Mouse (Mus musculus) heart, embryonic 10.5 days (tissue): ENCODE results near the gene Slc12a7. TPM values are rescaled to one million over a fixed set of nuclear protein-coding genes. Genes with fewer than 3 reads are reported as not detected.

Experiments
- DNase-seq: peaks from one replicate; pipeline ENCODE4 v3.0.0-alpha.2; 2017; ENCODE audit warnings: low spot score
- H3K27ac ChIP-seq: fragments of 300-500 bp; sonication (generic); 2 replicates; pipeline ENCODE4 v1.5.1; 2016; ENCODE audit warnings: mild to moderate bottlenecking
- H3K27me3 ChIP-seq: fragments of 300-500 bp; sonication (generic); 2 replicates; pipeline ENCODE4 v1.6.1; 2016; ENCODE audit warnings: mild to moderate bottlenecking; ENCODE audit not compliant: poor library complexity, insufficient read depth, severe bottlenecking
- H3K36me3 ChIP-seq: fragments of 300-500 bp; sonication (generic); 2 replicates; pipeline ENCODE4 v1.6.1; 2016; ENCODE audit warnings: mild to moderate bottlenecking, moderate library complexity
- H3K4me1 ChIP-seq: fragments of 300-500 bp; sonication (generic); 2 replicates; pipeline ENCODE4 v1.6.1; 2016; ENCODE audit warnings: mild to moderate bottlenecking
- H3K4me3 ChIP-seq: fragments of 300-500 bp; sonication (generic); 2 replicates; pipeline ENCODE4 v1.5.1; 2016; ENCODE audit warnings: mild to moderate bottlenecking, moderate library complexity
- H3K9me3 ChIP-seq: fragments of 300-500 bp; sonication (generic); 2 replicates; pipeline ENCODE4 v1.6.1; 2016; ENCODE audit warnings: mild to moderate bottlenecking, moderate library complexity
- WGBS: fragments of 180-500 bp; shearing (Covaris S2); methylation state at CpG from one replicate; pipeline ENCODE4 v1.1.7; 2016; 5-methylcytosine and 5-hydroxymethylcytosine counted together
- polyA plus RNA-seq: library from polyadenylated mRNA; unstranded; fragments of >200 nt; fragmentation: Nextera tagmentation; extraction: Ambion mirVana; gene quantifications from 2 replicates; pipeline ENCODE4 v1.2.1, GENCODE M21; 2016

Slc12a7 gene
- polyA plus RNA-seq, 1 experiment from 2014 or later, result 36.3 TPM

GRCm38 (mm10) chr13:73804914-73805313 is 72.0 kb downstream of the Slc12a7 start:
- no peak for DNase-seq
- Histone ChIP-seq H3K4me3 (no peak overlapping the region), H3K4me1 (peaks cover 13% of the 10 kb centered on the region), H3K9me3 (no peaks in the 10 kb centered on the region), H3K36me3 (peaks cover 97% of the 10 kb centered on the region), H3K27ac (peak overlapping the region; percentile 79; the same call in 1 of the 2 replicates), H3K27me3 (no peaks in the 10 kb centered on the region)
- 91% methylated on average over 5 of the region's 5 CpGs for WGBS

- WGBS, result 82% methylated on average over 3 of the region's 3 CpGs
- DNase-seq, result no peak
- Histone ChIP-seq H3K36me3 (peaks cover 88% of the 10 kb centered on the region), H3K4me3 (no peak overlapping the region), H3K27ac (no peak overlapping the region), H3K4me1 (0 out of 2 replicates have a peak, but pooled peaks cover 2% of the 10 kb centered on the region), H3K9me3 (no peaks in the 10 kb centered on the region), H3K27me3 (no peaks in the 10 kb centered on the region)
These were observed 80.0 kb downstream of the Slc12a7 start for GRCm38 (mm10) chr13:73812936-73813335.

DNA sequence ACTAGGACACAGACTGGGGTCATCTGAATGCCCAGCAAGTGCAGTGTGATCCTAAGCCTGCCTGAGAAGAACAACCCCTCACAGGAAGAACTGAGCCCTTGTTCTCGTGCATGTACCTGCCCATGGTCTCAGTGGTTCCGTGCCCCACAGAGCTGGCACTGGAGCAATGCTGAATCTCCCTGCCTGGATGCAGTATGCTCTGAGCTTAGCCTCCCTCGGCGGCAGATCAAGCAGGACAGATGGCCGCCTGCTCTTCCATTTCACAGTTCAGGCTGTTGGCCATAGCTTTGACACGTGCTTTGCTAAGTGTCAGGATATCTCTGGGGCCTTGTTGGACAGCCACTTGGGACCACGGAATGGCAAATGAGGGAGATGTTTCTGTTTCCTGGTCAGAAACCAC is 81.3 kb downstream of the Slc12a7 start:
- WGBS, result 87% methylated on average over 7 of the region's 7 CpGs
- H3K36me3 ChIP-seq, result peaks cover 76% of the 10 kb centered on the region
- no peak for DNase-seq
- H3K9me3 ChIP-seq, result no peaks in the 10 kb centered on the region
- H3K27ac ChIP-seq, result no peak overlapping the region
- H3K27me3 ChIP-seq, result no peaks in the 10 kb centered on the region
- H3K4me1 ChIP-seq, result 0 out of 2 replicates have a peak, but pooled peaks cover 4% of the 10 kb centered on the region
- H3K4me3 ChIP-seq, result no peak overlapping the region

DNA sequence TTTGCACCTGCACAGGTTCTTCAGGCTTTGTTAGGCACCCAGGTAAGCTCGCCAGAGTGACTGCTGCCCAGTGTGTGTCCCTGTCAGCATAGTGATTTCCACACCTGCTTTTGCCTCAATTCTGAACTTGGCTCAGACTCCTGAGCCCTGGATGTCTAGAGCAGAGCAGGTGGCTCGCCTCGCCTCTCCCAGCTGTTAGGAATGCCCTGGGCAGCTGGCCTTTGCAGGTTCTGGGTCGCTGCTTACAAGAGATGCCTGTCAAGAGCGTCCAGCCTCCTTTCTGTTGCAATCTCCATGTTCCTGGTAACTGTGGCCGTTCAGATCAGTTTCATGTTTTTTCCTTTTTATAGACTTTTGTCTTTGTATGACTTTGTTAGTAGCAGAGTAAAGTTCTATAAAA is 83.4 kb downstream of the Slc12a7 start:
- no peak overlapping the region for H3K27ac ChIP-seq
- H3K4me1 ChIP-seq, result peaks cover 6% of the 10 kb centered on the region; the same call in 1 of the 2 replicates
- peaks cover 58% of the 10 kb centered on the region for H3K36me3 ChIP-seq
- no peaks in the 10 kb centered on the region for H3K27me3 ChIP-seq
- 82% methylated on average over 6 of the region's 6 CpGs for WGBS
- H3K4me3 ChIP-seq, result no peak overlapping the region
- DNase-seq, result no peak
- no peaks in the 10 kb centered on the region for H3K9me3 ChIP-seq

DNA sequence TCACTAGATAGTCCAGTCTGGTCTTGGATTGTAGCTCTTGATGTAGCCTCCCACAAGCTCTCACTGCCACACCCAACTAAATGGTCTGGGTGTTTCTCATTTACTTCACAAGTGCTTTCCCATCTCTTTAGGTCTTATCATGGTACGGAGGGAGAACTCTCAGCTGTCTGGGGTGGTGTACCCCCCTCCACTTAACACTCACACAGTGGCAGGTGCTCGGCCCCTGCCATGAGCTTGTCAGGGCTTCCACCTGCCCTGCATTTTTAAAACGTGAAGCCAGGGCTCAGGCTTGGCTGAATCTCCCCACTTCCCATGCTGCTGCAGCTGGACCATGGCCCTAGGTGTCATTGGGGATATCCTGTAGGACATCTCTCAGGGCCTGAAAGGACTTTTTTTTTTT is 86.0 kb downstream of the Slc12a7 start:
- Histone ChIP-seq H3K4me3 (no peak overlapping the region), H3K27ac (no peak overlapping the region), H3K27me3 (no peaks in the 10 kb centered on the region), H3K4me1 (peaks cover 6% of the 10 kb centered on the region; the same call in 1 of the 2 replicates), H3K36me3 (peaks cover 32% of the 10 kb centered on the region), H3K9me3 (no peaks in the 10 kb centered on the region)
- 64% methylated on average over 3 of the region's 3 CpGs for WGBS
- DNase-seq, result no peak

- H3K4me3 ChIP-seq, result no peak overlapping the region
- WGBS, result 89% methylated on average over 7 of the region's 7 CpGs
These were observed 88.4 kb downstream of the Slc12a7 start for GRCm38 (mm10) chr13:73821251-73821650.

DNA sequence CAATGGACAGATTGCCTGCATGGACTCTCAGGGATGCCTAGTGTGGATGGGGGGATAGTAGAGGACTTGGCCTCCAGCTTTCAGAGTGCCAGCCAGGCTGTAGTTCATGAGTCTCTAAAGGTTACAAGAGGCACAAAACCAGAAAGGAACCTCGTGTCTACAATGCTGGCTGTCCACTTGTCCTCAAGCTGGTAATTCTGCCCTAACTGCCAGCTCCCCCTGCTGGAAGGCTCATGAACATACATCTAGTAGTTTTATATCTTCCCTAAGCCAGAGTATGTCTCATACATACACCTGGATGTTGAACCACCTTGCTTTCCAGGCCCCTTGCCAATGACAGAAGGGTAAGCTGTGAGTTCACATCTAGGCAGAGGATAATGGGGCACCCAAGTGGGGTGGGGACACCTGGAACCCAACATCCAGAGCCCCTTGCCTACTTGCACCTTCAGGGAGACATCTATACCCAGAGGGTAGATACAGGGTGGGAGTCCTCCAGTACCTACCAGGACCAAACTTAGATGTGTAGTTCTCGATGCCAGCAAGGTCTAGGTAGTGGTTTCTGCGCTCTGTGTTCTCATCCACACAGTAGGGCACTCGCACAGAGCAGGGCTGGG is 89.4 kb downstream of the Slc12a7 start:
- 46% methylated on average over 4 of the region's 4 CpGs for WGBS

More at GRCm38 (mm10) chr13:73821251-73821650, 88.4 kb downstream of the Slc12a7 start:
- H3K4me1 ChIP-seq, result peaks cover 14% of the 10 kb centered on the region
- H3K36me3 ChIP-seq, result peaks cover 11% of the 10 kb centered on the region
- H3K9me3 ChIP-seq, result no peaks in the 10 kb centered on the region
- no peak for DNase-seq
- H3K27ac ChIP-seq, result no peak overlapping the region
- H3K27me3 ChIP-seq, result no peaks in the 10 kb centered on the region

GRCm38 (mm10) chr13:73823711-73824110 is 90.8 kb downstream of the Slc12a7 start:
- WGBS, result 75% methylated on average over 6 of the region's 6 CpGs

More for the DNA sequence above, 89.4 kb downstream of the Slc12a7 start:
- no peaks in the 10 kb centered on the region for H3K9me3 ChIP-seq
- no peak overlapping the region for H3K4me3 ChIP-seq
- no peak overlapping the region for H3K27ac ChIP-seq
- peaks cover 8% of the 10 kb centered on the region; the same call in 1 of the 2 replicates for H3K36me3 ChIP-seq
- no peak for DNase-seq
- no peaks in the 10 kb centered on the region for H3K27me3 ChIP-seq
- peaks cover 14% of the 10 kb centered on the region for H3K4me1 ChIP-seq

DNA sequence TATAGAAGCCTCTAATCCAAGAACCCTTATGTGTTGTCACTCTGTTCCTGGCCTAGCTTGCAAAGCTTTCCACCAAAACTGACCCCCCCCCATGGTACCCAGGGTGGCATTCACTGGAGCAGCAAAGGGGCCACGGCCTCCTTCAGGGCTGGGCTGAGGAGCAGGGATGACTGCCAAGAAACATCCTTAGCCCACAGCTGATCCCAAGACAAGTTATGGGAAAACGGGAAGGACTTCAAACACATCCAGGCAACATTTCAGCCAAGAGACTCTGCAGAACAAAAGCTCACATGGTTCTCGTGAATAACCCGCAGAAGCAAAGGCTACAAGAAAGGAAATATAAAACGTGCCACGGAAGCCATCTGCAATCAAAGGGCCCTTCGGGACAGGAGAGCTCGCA is 94.3 kb downstream of the Slc12a7 start:
- DNase-seq, result no peak
- H3K27me3 ChIP-seq, result no peaks in the 10 kb centered on the region
- whole genome bisulfite sequencing, result 78% methylated on average over 8 of the region's 8 CpGs
- H3K4me3 ChIP-seq, result no peak overlapping the region
- no peaks in the 10 kb centered on the region for H3K9me3 ChIP-seq
- no peak overlapping the region for H3K27ac ChIP-seq
- peaks cover 8% of the 10 kb centered on the region; the same call in 1 of the 2 replicates for H3K4me1 ChIP-seq
- peaks cover 5% of the 10 kb centered on the region; the same call in 1 of the 2 replicates for H3K36me3 ChIP-seq

More at GRCm38 (mm10) chr13:73823711-73824110, 90.8 kb downstream of the Slc12a7 start:
- no peak for DNase-seq
- no peaks in the 10 kb centered on the region for H3K9me3 ChIP-seq
- no peak overlapping the region for H3K4me3 ChIP-seq
- H3K36me3 ChIP-seq, result peaks cover 8% of the 10 kb centered on the region; the same call in 1 of the 2 replicates
- H3K27ac ChIP-seq, result no peak overlapping the region
- no peaks in the 10 kb centered on the region for H3K27me3 ChIP-seq
- peaks cover 10% of the 10 kb centered on the region for H3K4me1 ChIP-seq

DNA sequence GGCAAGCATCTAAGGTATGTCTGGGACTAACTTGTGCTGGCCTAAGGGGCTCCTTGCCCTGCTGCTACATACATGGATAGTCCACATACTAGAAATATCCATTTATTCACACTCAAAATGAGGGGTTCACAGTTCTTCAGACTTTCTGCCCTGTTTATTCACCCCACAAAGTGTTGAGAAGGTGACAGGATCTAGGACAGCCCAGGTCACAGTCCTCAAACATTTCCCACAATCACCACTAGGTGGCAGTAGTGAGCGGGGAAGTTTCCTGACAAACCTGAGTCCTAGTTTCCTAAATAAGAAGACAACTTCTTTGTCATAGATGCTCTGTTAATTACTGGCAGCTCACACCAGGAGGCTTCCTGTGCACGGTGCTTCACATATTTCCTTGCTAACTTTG is 98.6 kb downstream of the Slc12a7 start:
- no peaks in the 10 kb centered on the region for H3K36me3 ChIP-seq
- H3K4me3 ChIP-seq, result no peak overlapping the region
- H3K4me1 ChIP-seq, result peaks cover 14% of the 10 kb centered on the region
- no peak overlapping the region for H3K27ac ChIP-seq
- no peaks in the 10 kb centered on the region for H3K9me3 ChIP-seq
- no peaks in the 10 kb centered on the region for H3K27me3 ChIP-seq
- no peak for DNase-seq
- WGBS, result 1% methylated on average over 2 of the region's 2 CpGs

DNA sequence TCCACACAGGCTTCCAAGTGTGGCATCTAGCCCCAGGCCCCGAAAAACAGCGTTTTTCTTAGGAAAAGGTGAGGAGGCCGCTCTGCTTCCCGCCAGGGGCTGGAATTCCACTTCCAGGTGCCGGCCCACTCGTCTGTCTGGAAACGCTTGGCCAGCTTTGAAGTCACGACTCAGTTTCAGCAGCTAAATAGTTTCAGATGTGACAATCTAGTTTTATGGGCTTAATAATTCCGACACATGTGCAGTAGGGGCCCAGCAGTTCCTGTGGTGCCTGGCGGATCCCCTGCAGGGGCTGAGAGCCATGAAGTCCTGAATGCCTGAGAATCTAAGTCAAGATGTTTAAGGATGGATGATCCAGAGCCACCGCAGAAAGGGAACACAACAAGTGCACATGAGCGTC is 100.9 kb downstream of the Slc12a7 start:
- no peak for DNase-seq
- Histone ChIP-seq H3K27ac (peak overlapping the region; percentile 56; the same call in 1 of the 2 replicates), H3K4me1 (peaks cover 23% of the 10 kb centered on the region), H3K4me3 (no peak overlapping the region), H3K27me3 (0 out of 2 replicates have a peak, but pooled peaks cover 4% of the 10 kb centered on the region), H3K36me3 (no peaks in the 10 kb centered on the region), H3K9me3 (no peaks in the 10 kb centered on the region)
- 68% methylated on average over 12 of the region's 12 CpGs for WGBS

GRCm38 (mm10) chr13:73835791-73836190 is 102.9 kb downstream of the Slc12a7 start:
- 48% methylated on average over 4 of the region's 4 CpGs for WGBS
- no peak for DNase-seq
- H3K9me3 ChIP-seq, result no peaks in the 10 kb centered on the region
- no peak overlapping the region for H3K4me3 ChIP-seq
- H3K27ac ChIP-seq, result peak overlapping the region; percentile 64; the same call in 1 of the 2 replicates
- peaks cover 23% of the 10 kb centered on the region for H3K4me1 ChIP-seq
- 0 out of 2 replicates have a peak, but pooled peaks cover 4% of the 10 kb centered on the region for H3K27me3 ChIP-seq
- no peaks in the 10 kb centered on the region for H3K36me3 ChIP-seq

GRCm38 (mm10) chr13:73836491-73836890 is 103.6 kb downstream of the Slc12a7 start:
- no peaks in the 10 kb centered on the region for H3K36me3 ChIP-seq
- peaks cover 23% of the 10 kb centered on the region for H3K4me1 ChIP-seq
- no peak overlapping the region for H3K4me3 ChIP-seq
- 79% methylated on average over 6 of the region's 6 CpGs for WGBS
- peak overlapping the region; percentile 64; the same call in 1 of the 2 replicates for H3K27ac ChIP-seq
- H3K9me3 ChIP-seq, result no peaks in the 10 kb centered on the region
- H3K27me3 ChIP-seq, result 0 out of 2 replicates have a peak, but pooled peaks cover 4% of the 10 kb centered on the region
- DNase-seq, result no peak
